Mouse (Mus musculus) ovary, adult 10 weeks (tissue): Measurements from ENCODE around the gene Dgcr6. TPM values are rescaled to one million over a fixed set of nuclear protein-coding genes. Genes with fewer than 3 reads are reported as not detected.

ENCODE experiments used
- polyA plus RNA-seq: library from polyadenylated mRNA; stranded (reverse); fragments of 350-450 nt; fragmentation: Illumina TruSeq; extraction: RNeasy Lipid Tissue Mini Kit (QIAGEN cat#74804); gene quantifications from one replicate; pipeline ENCODE4 v1.2.3, GENCODE M21; 2014

Dgcr6 gene
- polyA plus RNA-seq, result 3.3 TPM

DNA sequence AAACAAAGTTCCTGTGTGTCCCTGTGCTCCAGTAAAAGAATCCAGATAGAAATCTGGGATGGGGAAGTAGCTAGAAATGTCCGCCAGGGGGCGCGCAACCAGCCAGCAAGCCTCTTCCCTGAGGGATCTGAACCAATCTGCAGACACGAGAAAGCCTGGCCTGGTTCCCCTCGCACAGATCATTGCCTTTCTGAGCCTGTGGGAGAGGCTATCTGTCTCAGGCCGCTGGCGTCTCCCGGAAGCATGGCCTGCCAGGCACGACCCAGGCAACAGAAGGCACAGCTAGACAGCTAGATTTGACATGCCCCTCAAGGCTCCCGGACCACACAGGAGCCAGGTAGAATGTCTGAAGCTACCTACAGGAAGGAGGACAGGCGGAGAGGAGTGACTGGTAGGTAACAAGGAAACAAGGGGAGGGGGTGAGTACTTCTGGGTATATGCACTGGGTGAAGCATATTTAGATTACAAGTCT, at the start of gene Dgcr6:
Gene Dgcr6, plus strand, starts transcription at position 130 of the 472 bp plus-strand sequence.

Other genes starting within 250 kb of the Dgcr6 start
- not detected for gene B830017H08Rik, start 219.7 kb upstream of the Dgcr6 start, polyA plus RNA-seq
- not detected for gene Car15, start 214.5 kb upstream of the Dgcr6 start, polyA plus RNA-seq
- gene Gm20518, start 161.2 kb upstream of the Dgcr6 start, polyA plus RNA-seq, result not detected
- not detected for gene Tssk1, start 158.6 kb upstream of the Dgcr6 start, polyA plus RNA-seq
- gene Dgcr2, start 154.3 kb upstream of the Dgcr6 start, polyA plus RNA-seq, result 13.3 TPM
- gene Tssk2, start 154.2 kb upstream of the Dgcr6 start, polyA plus RNA-seq, result not detected
- 2.9 TPM for gene Ess2, start 141.5 kb upstream of the Dgcr6 start, polyA plus RNA-seq
- not detected for gene Gsc2, start 137.8 kb upstream of the Dgcr6 start, polyA plus RNA-seq
- 11.5 TPM for gene Slc25a1, start 124.6 kb upstream of the Dgcr6 start, polyA plus RNA-seq
- not detected for gene Vpreb2, start 72.4 kb upstream of the Dgcr6 start, polyA plus RNA-seq
- not detected for gene Prodh, start 37.3 kb downstream of the Dgcr6 start, polyA plus RNA-seq
- gene Rtn4r, start 74.8 kb downstream of the Dgcr6 start, polyA plus RNA-seq, result not detected
- not detected for gene Ccdc188, start 165.0 kb downstream of the Dgcr6 start, polyA plus RNA-seq
- gene Zdhhc8, start 182.3 kb downstream of the Dgcr6 start, polyA plus RNA-seq, result 0.11 TPM
- gene Trmt2a, start 195.8 kb downstream of the Dgcr6 start, polyA plus RNA-seq, result 16.7 TPM
- 221 TPM for gene Ranbp1, start 195.9 kb downstream of the Dgcr6 start, polyA plus RNA-seq
- not detected for gene Gm49776, start 205.5 kb downstream of the Dgcr6 start, polyA plus RNA-seq
- 42.0 TPM for gene Dgcr8, start 236.4 kb downstream of the Dgcr6 start, polyA plus RNA-seq